Mouse (Mus musculus) cortical plate, adult 2 months (tissue): ENCODE measurements around the gene Skint8. TPM values are rescaled to one million over a fixed set of nuclear protein-coding genes. Genes with fewer than 3 reads are reported as not detected.
"Not testable (repeated sequence)": the region's sequence is repeated elsewhere in the genome, so short reads cannot be mapped to it uniquely, and the experiment has no call there.

Experiments
- H3K27ac ChIP-seq: fragments of 200-500 bp; 2 replicates; pipeline ENCODE4 v1.5.1; 2012; ENCODE audit warnings: low read length, control low read depth, inconsistent platforms; ENCODE audit not compliant: insufficient read depth
- H3K4me1 ChIP-seq: fragments of 200-500 bp; 2 replicates; pipeline ENCODE4 v1.6.1; 2011; ENCODE audit warnings: low read length; ENCODE audit not compliant: control insufficient read depth, insufficient read depth
- H3K4me3 ChIP-seq: fragments of 200-500 bp; 2 replicates; pipeline ENCODE4 v1.5.1; 2011; ENCODE audit warnings: mild to moderate bottlenecking, low read length, control low read depth; ENCODE audit not compliant: insufficient read depth
- CTCF ChIP-seq: fragments of 200-500 bp; IDR thresholded peaks from 2 replicates; pipeline ENCODE4 v1.5.1; 2011; ENCODE audit warnings: mild to moderate bottlenecking, control low read depth, low read length; ENCODE audit not compliant: insufficient read depth; ENCODE audit errors: extremely low read depth
- POLR2A ChIP-seq: fragments of 200-500 bp; IDR thresholded peaks from 2 replicates; pipeline ENCODE4 v1.6.1; 2011; ENCODE audit warnings: mild to moderate bottlenecking, low read length, control low read depth; ENCODE audit not compliant: insufficient read depth; ENCODE audit errors: extremely low read depth
- polyA plus RNA-seq: library from polyadenylated mRNA; depleted of rRNA; stranded (reverse); fragments of >200 nt; gene quantifications from 2 replicates; pipeline ENCODE4 v1.2.3, GENCODE M21; 2012; rRNA removed

Skint8 gene
- polyA plus RNA-seq, result not detected in 2 replicates

GRCm38 (mm10) chr4:111919092-111919491, at the start of gene Skint8:
Skint8 (plus strand) TSS chr4:111919392.
- Histone ChIP-seq H3K27ac (no peak within 1 kb of the TSS), H3K4me3 (no peak within 1 kb of the TSS), H3K4me1 (no peaks in the 10 kb centered on the region)
- TF ChIP-seq CTCF (no peak), POLR2A (no peak)

GRCm38 (mm10) chr4:111880112-111880875, 38.9 kb upstream of the Skint8 start:
- TF ChIP-seq CTCF (no peak), POLR2A (no peak)
- Histone ChIP-seq H3K4me3 (no peak overlapping the region), H3K27ac (no peak overlapping the region), H3K4me1 (no peaks in the 10 kb centered on the region)

- Histone ChIP-seq H3K4me1 (no peaks in the 10 kb centered on the region), H3K4me3 (no peak overlapping the region), H3K27ac (no peak overlapping the region)
- TF ChIP-seq CTCF (no peak), POLR2A (no peak)
Observed at GRCm38 (mm10) chr4:111883543-111883942, 35.6 kb upstream of the Skint8 start.

- Histone ChIP-seq H3K4me1 (no peaks in the 10 kb centered on the region), H3K4me3 (no peak overlapping the region), H3K27ac (no peak overlapping the region)
- TF ChIP-seq CTCF, result peak; percentile 56
- no peak for TF ChIP-seq POLR2A
Observed at GRCm38 (mm10) chr4:111886018-111886417, 33.2 kb upstream of the Skint8 start.

- no peak overlapping the region for H3K27ac ChIP-seq
- H3K4me1 ChIP-seq, result no peaks in the 10 kb centered on the region
- no peak overlapping the region for H3K4me3 ChIP-seq
- TF ChIP-seq POLR2A (no peak), CTCF (peak; percentile 62; the same call in 1 of the 2 replicates)
Observed at GRCm38 (mm10) chr4:111886607-111887006, 32.6 kb upstream of the Skint8 start.

- TF ChIP-seq CTCF (no peak), POLR2A (no peak)
- Histone ChIP-seq H3K4me3 (no peak overlapping the region), H3K27ac (no peak overlapping the region)
Observed at GRCm38 (mm10) chr4:111892138-111892537, 27.1 kb upstream of the Skint8 start.

GRCm38 (mm10) chr4:111897755-111898154, 21.4 kb upstream of the Skint8 start:
- Histone ChIP-seq H3K27ac (no peak overlapping the region), H3K4me3 (no peak overlapping the region), H3K4me1 (no peaks in the 10 kb centered on the region)
- TF ChIP-seq CTCF (no peak), POLR2A (no peak)

More at GRCm38 (mm10) chr4:111892138-111892537, 27.1 kb upstream of the Skint8 start:
- no peaks in the 10 kb centered on the region for H3K4me1 ChIP-seq

- Histone ChIP-seq H3K27ac (no peak overlapping the region), H3K4me1 (no peaks in the 10 kb centered on the region), H3K4me3 (no peak overlapping the region)
- TF ChIP-seq CTCF (no peak), POLR2A (no peak)
Observed at GRCm38 (mm10) chr4:111898566-111898965, 20.6 kb upstream of the Skint8 start.

- not testable (repeated sequence) for H3K4me3 ChIP-seq, H3K27ac ChIP-seq, H3K4me1 ChIP-seq
Observed at GRCm38 (mm10) chr4:111900491-111900890, 18.7 kb upstream of the Skint8 start.

GRCm38 (mm10) chr4:111901473-111901872, 17.7 kb upstream of the Skint8 start:
- Histone ChIP-seq H3K27ac (no peak overlapping the region), H3K4me3 (no peak overlapping the region), H3K4me1 (no peaks in the 10 kb centered on the region)
- no peak for TF ChIP-seq CTCF
- no peak for TF ChIP-seq POLR2A
